Mouse (Mus musculus) limb, embryonic 11.5 days (tissue): ENCODE data around the gene Pde3b. TPM values are rescaled to one million over a fixed set of nuclear protein-coding genes. Genes with fewer than 3 reads are reported as not detected.

Experiments
- ATAC-seq: fragments of 200-750 bp; cut with Nextera tagmentation; 2 replicates; pipeline ENCODE4 v1.8.0; 2017; ENCODE audit warnings: low read depth; ENCODE audit not compliant: insufficient number of reproducible peaks, low FRiP score, low TSS enrichment
- DNase-seq: peaks from one replicate; pipeline ENCODE4 v3.0.0-alpha.2; 2015; ENCODE audit warnings: low spot score
- H3K27ac ChIP-seq: fragments of 300-500 bp; sonication (generic); replicated peaks from 2 replicates; pipeline ENCODE4 v1.5.1; 2014; ENCODE audit warnings: low read depth, mild to moderate bottlenecking, low read length
- H3K27me3 ChIP-seq: fragments of 300-500 bp; sonication (generic); 2 replicates; pipeline ENCODE4 v1.6.1; 2014; ENCODE audit warnings: mild to moderate bottlenecking, low read length, mixed read lengths; ENCODE audit not compliant: control insufficient read depth, insufficient read depth
- H3K36me3 ChIP-seq: fragments of 300-500 bp; sonication (generic); 2 replicates; pipeline ENCODE4 v1.6.1; 2014; ENCODE audit warnings: mild to moderate bottlenecking, low read length, moderate library complexity, mixed read lengths; ENCODE audit not compliant: control insufficient read depth, insufficient read depth
- H3K4me1 ChIP-seq: fragments of 300-500 bp; sonication (generic); 2 replicates; pipeline ENCODE4 v1.6.1; 2014; ENCODE audit warnings: low read length, mixed read lengths; ENCODE audit not compliant: control insufficient read depth, insufficient read depth
- H3K4me2 ChIP-seq: fragments of 300-500 bp; sonication (generic); 2 replicates; pipeline ENCODE4 v1.6.1; 2014; ENCODE audit warnings: low read depth, mild to moderate bottlenecking, moderate library complexity; ENCODE audit not compliant: severe bottlenecking
- H3K4me3 ChIP-seq: fragments of 300-500 bp; sonication (generic); 2 replicates; pipeline ENCODE4 v1.5.1; 2014; ENCODE audit warnings: low read depth, low read length
- H3K9ac ChIP-seq: fragments of 300-500 bp; sonication (generic); 2 replicates; pipeline ENCODE4 v1.6.1; 2014; ENCODE audit warnings: mild to moderate bottlenecking, low read length
- H3K9me3 ChIP-seq: fragments of 300-500 bp; sonication (generic); 2 replicates; pipeline ENCODE4 v1.6.1; 2016; ENCODE audit warnings: low read length; ENCODE audit not compliant: control insufficient read depth
- WGBS: fragments of 180-500 bp; shearing (Covaris S2); extraction: QIAGEN DNeasy Blood & Tissue Kit; methylation state at CpG from one replicate; pipeline ENCODE4 v1.1.7; 2014; 5-methylcytosine and 5-hydroxymethylcytosine counted together
- polyA plus RNA-seq: library from polyadenylated mRNA; unstranded; fragments of >200 nt; fragmentation: Nextera tagmentation; extraction: Ambion mirVana; gene quantifications from 2 replicates; pipeline ENCODE4 v1.2.1, GENCODE M21; 2014

Gene Pde3b
- polyA plus RNA-seq, 1 experiment from 2014 or later = 11.3 TPM

- no peaks in the 10 kb centered on the region for H3K36me3 ChIP-seq
- no peak overlapping the region for H3K9ac ChIP-seq
- H3K27ac ChIP-seq = no peak overlapping the region
- H3K4me2 ChIP-seq = no peak overlapping the region
- H3K4me3 ChIP-seq = no peak overlapping the region
- DNase-seq (no peak), ATAC-seq (no peak)
- WGBS = 92% methylated on average over 3 of the region's 3 CpGs
- H3K4me1 ChIP-seq = no peaks in the 10 kb centered on the region
- no peaks in the 10 kb centered on the region for H3K9me3 ChIP-seq
- no peaks in the 10 kb centered on the region for H3K27me3 ChIP-seq
Measured at GRCm38 (mm10) chr7:114466358-114466757, 51.3 kb downstream of the Pde3b start.

- WGBS = 82% methylated on average over 2 of the region's 2 CpGs
- Histone ChIP-seq H3K9me3 (no peaks in the 10 kb centered on the region), H3K4me2 (no peak overlapping the region), H3K36me3 (no peaks in the 10 kb centered on the region), H3K9ac (no peak overlapping the region), H3K4me1 (no peaks in the 10 kb centered on the region), H3K4me3 (no peak overlapping the region), H3K27me3 (no peaks in the 10 kb centered on the region), H3K27ac (no peak overlapping the region)
- no peak for ATAC-seq
- no peak for DNase-seq
Measured at GRCm38 (mm10) chr7:114472471-114472870, 57.4 kb downstream of the Pde3b start.

GRCm38 (mm10) chr7:114474889-114475288 is 59.8 kb downstream of the Pde3b start:
- Histone ChIP-seq H3K36me3 (no peaks in the 10 kb centered on the region), H3K4me2 (no peak overlapping the region), H3K4me3 (no peak overlapping the region), H3K9ac (no peak overlapping the region), H3K4me1 (no peaks in the 10 kb centered on the region), H3K9me3 (no peaks in the 10 kb centered on the region), H3K27ac (no peak overlapping the region), H3K27me3 (no peaks in the 10 kb centered on the region)
- 87% methylated on average over 1 of the region's 1 CpGs for WGBS
- ATAC-seq (no peak), DNase-seq (no peak)

GRCm38 (mm10) chr7:114477884-114478283 is 62.8 kb downstream of the Pde3b start:
- no peak overlapping the region for H3K27ac ChIP-seq
- WGBS = 87% methylated on average over 2 of the region's 2 CpGs
- H3K36me3 ChIP-seq = no peaks in the 10 kb centered on the region
- no peak overlapping the region for H3K4me3 ChIP-seq
- H3K9me3 ChIP-seq = no peaks in the 10 kb centered on the region
- ATAC-seq (no peak), DNase-seq (no peak)
- no peak overlapping the region for H3K9ac ChIP-seq
- no peak overlapping the region for H3K4me2 ChIP-seq
- H3K4me1 ChIP-seq = no peaks in the 10 kb centered on the region
- H3K27me3 ChIP-seq = no peaks in the 10 kb centered on the region

GRCm38 (mm10) chr7:114478901-114479300 is 63.8 kb downstream of the Pde3b start:
- ATAC-seq = no peak
- Histone ChIP-seq H3K4me3 (no peak overlapping the region), H3K27ac (no peak overlapping the region), H3K4me2 (no peak overlapping the region), H3K27me3 (no peaks in the 10 kb centered on the region), H3K4me1 (no peaks in the 10 kb centered on the region), H3K9me3 (no peaks in the 10 kb centered on the region), H3K9ac (no peak overlapping the region), H3K36me3 (no peaks in the 10 kb centered on the region)
- WGBS = 39% methylated on average over 5 of the region's 5 CpGs
- DNase-seq = no peak

GRCm38 (mm10) chr7:114479779-114480178 is 64.7 kb downstream of the Pde3b start:
- 85% methylated on average over 4 of the region's 4 CpGs for WGBS
- H3K4me1 ChIP-seq = no peaks in the 10 kb centered on the region
- ATAC-seq (no peak), DNase-seq (no peak)
- H3K9ac ChIP-seq = no peak overlapping the region
- H3K36me3 ChIP-seq = no peaks in the 10 kb centered on the region
- no peak overlapping the region for H3K27ac ChIP-seq
- H3K4me3 ChIP-seq = no peak overlapping the region
- H3K4me2 ChIP-seq = no peak overlapping the region
- no peaks in the 10 kb centered on the region for H3K9me3 ChIP-seq
- H3K27me3 ChIP-seq = no peaks in the 10 kb centered on the region

- ATAC-seq = no peak
- 74% methylated on average over 6 of the region's 6 CpGs for whole genome bisulfite sequencing
- DNase-seq = no peak
- H3K27ac ChIP-seq = no peak overlapping the region
- no peak overlapping the region for H3K4me3 ChIP-seq
- H3K9me3 ChIP-seq = no peaks in the 10 kb centered on the region
- H3K36me3 ChIP-seq = no peaks in the 10 kb centered on the region
- H3K4me1 ChIP-seq = no peaks in the 10 kb centered on the region
- H3K27me3 ChIP-seq = no peaks in the 10 kb centered on the region
- no peak overlapping the region for H3K4me2 ChIP-seq
- no peak overlapping the region for H3K9ac ChIP-seq
Measured at GRCm38 (mm10) chr7:114480196-114480989, 65.3 kb downstream of the Pde3b start.

- ATAC-seq = no peak
- H3K9ac ChIP-seq = no peak overlapping the region
- DNase-seq = no peak
- no peaks in the 10 kb centered on the region for H3K4me1 ChIP-seq
- H3K9me3 ChIP-seq = no peaks in the 10 kb centered on the region
- 87% methylated on average over 1 of the region's 1 CpGs for WGBS
- no peaks in the 10 kb centered on the region for H3K36me3 ChIP-seq
- no peak overlapping the region for H3K4me2 ChIP-seq
- no peak overlapping the region for H3K27ac ChIP-seq
- no peaks in the 10 kb centered on the region for H3K27me3 ChIP-seq
- H3K4me3 ChIP-seq = no peak overlapping the region
Measured at GRCm38 (mm10) chr7:114481008-114481407, 65.9 kb downstream of the Pde3b start.
